Mouse (Mus musculus): Measurements from ENCODE around the gene Ccdc42. TPM values are rescaled to one million over a fixed set of nuclear protein-coding genes. Genes with fewer than 3 reads are reported as not detected.

Gene Ccdc42
- total RNA-seq, 2 experiments from 2014 or later: not detected

DNA sequence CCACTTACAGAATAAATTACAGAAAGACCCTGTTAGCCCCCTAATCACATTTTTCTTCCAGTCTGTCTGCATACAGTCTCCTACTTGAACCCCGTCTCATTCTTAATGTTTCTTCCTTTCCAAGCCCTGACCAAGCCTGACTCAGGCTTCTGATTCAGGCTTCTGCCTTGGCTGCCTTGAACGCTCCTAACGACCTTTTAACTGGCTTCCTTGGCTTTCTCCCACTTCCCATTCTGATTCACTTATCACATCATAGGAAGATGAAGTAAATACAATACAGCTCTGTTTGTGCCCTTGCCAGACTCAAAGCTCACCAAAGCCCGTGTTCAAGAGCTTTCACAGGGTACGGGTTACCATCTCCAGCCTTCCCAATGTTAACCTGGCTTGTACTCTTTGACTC is 54.5 kb downstream of the Ccdc42 start:
- ATAC-seq (replicated peaks; ENCODE audit: poor library complexity, severe bottlenecking): no peak

DNA sequence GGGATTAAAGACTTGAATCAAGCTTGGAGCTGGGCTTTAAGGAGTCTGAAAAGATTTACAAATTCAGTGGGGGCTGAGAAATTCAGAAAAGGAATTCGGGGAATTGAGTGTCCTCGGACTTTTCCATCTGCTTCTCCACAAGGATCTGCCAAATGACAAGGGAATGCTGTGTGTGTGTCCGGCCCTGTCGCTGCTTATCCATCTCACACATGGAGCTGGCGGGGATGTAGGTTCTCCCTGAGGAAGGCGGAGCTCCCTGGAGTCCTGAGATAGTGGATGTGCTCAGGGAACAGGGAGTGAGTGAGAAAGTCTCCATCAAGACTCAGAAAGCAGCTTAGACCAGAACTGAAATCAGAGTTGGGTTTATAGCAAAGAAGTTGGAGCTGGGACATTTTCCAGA is 58.0 kb downstream of the Ccdc42 start:
- ATAC-seq (replicated peaks; ENCODE audit: poor library complexity, severe bottlenecking): no peak

Other genes starting within 250 kb of the Ccdc42 start
- not detected in 2 replicates for gene Ntn1, start 186.2 kb upstream of the Ccdc42 start, total RNA-seq (2014; fragmentation: Nextera tagmentation)
- not detected in 2 replicates for gene Ntn1, start 186.2 kb upstream of the Ccdc42 start, total RNA-seq (2017)
- 16.5 TPM in 2 replicates for gene Pik3r5, start 154.9 kb upstream of the Ccdc42 start, total RNA-seq (2014; fragmentation: Nextera tagmentation)
- 4.4 and 9.0 TPM in 2 replicates for gene Pik3r5, start 154.9 kb upstream of the Ccdc42 start, total RNA-seq (2017)
- gene Pik3r6, start 84.0 kb upstream of the Ccdc42 start, total RNA-seq (2014; fragmentation: Nextera tagmentation): 5.7 and 7.8 TPM in 2 replicates
- gene Pik3r6, start 84.0 kb upstream of the Ccdc42 start, total RNA-seq (2017): 9.7 and 16.4 TPM in 2 replicates
- gene Mfsd6l, start 30.8 kb upstream of the Ccdc42 start, total RNA-seq (2014; fragmentation: Nextera tagmentation): 0.88 TPM in 1 of 2 replicates, not detected in the other
- gene Mfsd6l, start 30.8 kb upstream of the Ccdc42 start, total RNA-seq (2017): 0.26 TPM in 1 of 2 replicates, not detected in the other
- 0.37 TPM in 1 of 2 replicates, not detected in the other for gene Myh10, start 104.5 kb downstream of the Ccdc42 start, total RNA-seq (2014; fragmentation: Nextera tagmentation)
- gene Myh10, start 104.5 kb downstream of the Ccdc42 start, total RNA-seq (2017): 0.21 and 0.30 TPM in 2 replicates

All from granulocyte monocyte progenitor cell, adult 5-6 weeks (primary cell).